Mouse (Mus musculus) limb, embryonic 11.5 days (tissue): ENCODE data around the gene Abcb5. TPM values are rescaled to one million over a fixed set of nuclear protein-coding genes. Genes with fewer than 3 reads are reported as not detected.
A peak's percentile ranks its signal among the peaks of the same experiment; 100 is the strongest.

Source experiments
- ATAC-seq: fragments of 200-750 bp; cut with Nextera tagmentation; 2 replicates; pipeline ENCODE4 v1.8.0; 2017; ENCODE audit warnings: low read depth; ENCODE audit not compliant: insufficient number of reproducible peaks, low FRiP score, low TSS enrichment
- DNase-seq: peaks from one replicate; pipeline ENCODE4 v3.0.0-alpha.2; 2015; ENCODE audit warnings: low spot score
- H3K27ac ChIP-seq: fragments of 300-500 bp; sonication (generic); replicated peaks from 2 replicates; pipeline ENCODE4 v1.5.1; 2014; ENCODE audit warnings: low read depth, mild to moderate bottlenecking, low read length
- H3K27me3 ChIP-seq: fragments of 300-500 bp; sonication (generic); 2 replicates; pipeline ENCODE4 v1.6.1; 2014; ENCODE audit warnings: mild to moderate bottlenecking, low read length, mixed read lengths; ENCODE audit not compliant: control insufficient read depth, insufficient read depth
- H3K36me3 ChIP-seq: fragments of 300-500 bp; sonication (generic); 2 replicates; pipeline ENCODE4 v1.6.1; 2014; ENCODE audit warnings: mild to moderate bottlenecking, low read length, moderate library complexity, mixed read lengths; ENCODE audit not compliant: control insufficient read depth, insufficient read depth
- H3K4me1 ChIP-seq: fragments of 300-500 bp; sonication (generic); 2 replicates; pipeline ENCODE4 v1.6.1; 2014; ENCODE audit warnings: low read length, mixed read lengths; ENCODE audit not compliant: control insufficient read depth, insufficient read depth
- H3K4me2 ChIP-seq: fragments of 300-500 bp; sonication (generic); 2 replicates; pipeline ENCODE4 v1.6.1; 2014; ENCODE audit warnings: low read depth, mild to moderate bottlenecking, moderate library complexity; ENCODE audit not compliant: severe bottlenecking
- H3K4me3 ChIP-seq: fragments of 300-500 bp; sonication (generic); 2 replicates; pipeline ENCODE4 v1.5.1; 2014; ENCODE audit warnings: low read depth, low read length
- H3K9ac ChIP-seq: fragments of 300-500 bp; sonication (generic); 2 replicates; pipeline ENCODE4 v1.6.1; 2014; ENCODE audit warnings: mild to moderate bottlenecking, low read length
- H3K9me3 ChIP-seq: fragments of 300-500 bp; sonication (generic); 2 replicates; pipeline ENCODE4 v1.6.1; 2016; ENCODE audit warnings: low read length; ENCODE audit not compliant: control insufficient read depth
- WGBS: fragments of 180-500 bp; shearing (Covaris S2); extraction: QIAGEN DNeasy Blood & Tissue Kit; methylation state at CpG from one replicate; pipeline ENCODE4 v1.1.7; 2014; 5-methylcytosine and 5-hydroxymethylcytosine counted together
- polyA plus RNA-seq: library from polyadenylated mRNA; unstranded; fragments of >200 nt; fragmentation: Nextera tagmentation; extraction: Ambion mirVana; gene quantifications from 2 replicates; pipeline ENCODE4 v1.2.1, GENCODE M21; 2014

Gene Abcb5
- polyA plus RNA-seq, 1 experiment from 2014 or later: not detected

GRCm38 (mm10) chr12:118850851-118851410 lies 115.3 kb downstream of the Abcb5 start:
- Histone ChIP-seq H3K27ac (no peak overlapping the region), H3K9ac (no peak overlapping the region), H3K9me3 (no peaks in the 10 kb centered on the region), H3K4me2 (no peak overlapping the region), H3K4me3 (no peak overlapping the region), H3K4me1 (peaks cover 8% of the 10 kb centered on the region; the same call in 1 of the 2 replicates), H3K36me3 (no peaks in the 10 kb centered on the region), H3K27me3 (peaks cover 56% of the 10 kb centered on the region)
- 17% methylated on average over 12 of the region's 12 CpGs for WGBS
- DNase-seq (no peak), ATAC-seq (no peak)

- WGBS: 2% methylated on average over 11 of the region's 11 CpGs
- DNase-seq (peak; percentile 69), ATAC-seq (no peak)
- no peak overlapping the region for H3K4me2 ChIP-seq
- H3K4me3 ChIP-seq: peak overlapping the region; percentile 10
- no peaks in the 10 kb centered on the region for H3K9me3 ChIP-seq
- no peaks in the 10 kb centered on the region for H3K36me3 ChIP-seq
- H3K4me1 ChIP-seq: peaks cover 8% of the 10 kb centered on the region; the same call in 1 of the 2 replicates
- H3K9ac ChIP-seq: no peak overlapping the region
- H3K27me3 ChIP-seq: peaks cover 60% of the 10 kb centered on the region
- no peak overlapping the region for H3K27ac ChIP-seq
These were observed 116.2 kb downstream of the Abcb5 start for GRCm38 (mm10) chr12:118849996-118850395.

GRCm38 (mm10) chr12:118849203-118849861 lies 116.9 kb downstream of the Abcb5 start:
- H3K9ac ChIP-seq: peak overlapping the region; percentile 34; the same call in 1 of the 2 replicates
- DNase-seq (peak; percentile 66), ATAC-seq (peak; percentile 24; the same call in 1 of the 2 replicates)
- peak overlapping the region; percentile 39; the same call in 1 of the 2 replicates for H3K4me2 ChIP-seq
- H3K4me3 ChIP-seq: peak overlapping the region; percentile 34
- peaks cover 6% of the 10 kb centered on the region; the same call in 1 of the 2 replicates for H3K4me1 ChIP-seq
- WGBS: under 1% methylated on average over 78 of the region's 78 CpGs
- H3K36me3 ChIP-seq: no peaks in the 10 kb centered on the region
- peaks cover 66% of the 10 kb centered on the region for H3K27me3 ChIP-seq
- no peak overlapping the region for H3K27ac ChIP-seq
- H3K9me3 ChIP-seq: no peaks in the 10 kb centered on the region

- Histone ChIP-seq H3K4me2 (peak overlapping the region; percentile 39), H3K9me3 (no peaks in the 10 kb centered on the region), H3K27ac (no peak overlapping the region), H3K4me1 (peaks cover 4% of the 10 kb centered on the region; the same call in 1 of the 2 replicates), H3K36me3 (no peaks in the 10 kb centered on the region), H3K9ac (peak overlapping the region; percentile 34; the same call in 1 of the 2 replicates), H3K4me3 (peak overlapping the region; percentile 34), H3K27me3 (peaks cover 69% of the 10 kb centered on the region)
- ATAC-seq (no peak), DNase-seq (peak; percentile 69)
- under 1% methylated on average over 78 of the region's 80 CpGs for WGBS
These were observed 117.6 kb downstream of the Abcb5 start for GRCm38 (mm10) chr12:118848496-118849202.

GRCm38 (mm10) chr12:118847861-118848495 lies 118.2 kb downstream of the Abcb5 start:
- WGBS: under 1% methylated on average over 23 of the region's 23 CpGs

GRCm38 (mm10) chr12:118847381-118847780 lies 118.8 kb downstream of the Abcb5 start:
- Histone ChIP-seq H3K4me3 (peak overlapping the region; percentile 45), H3K27me3 (peaks cover 75% of the 10 kb centered on the region), H3K9me3 (no peaks in the 10 kb centered on the region), H3K36me3 (no peaks in the 10 kb centered on the region), H3K27ac (no peak overlapping the region), H3K4me1 (peaks cover 4% of the 10 kb centered on the region; the same call in 1 of the 2 replicates), H3K9ac (no peak overlapping the region), H3K4me2 (peak overlapping the region; percentile 87)
- whole genome bisulfite sequencing: under 1% methylated on average over 17 of the region's 17 CpGs
- DNase-seq: peak; percentile 50
- no peak for ATAC-seq

More at GRCm38 (mm10) chr12:118847861-118848495, 118.2 kb downstream of the Abcb5 start:
- Histone ChIP-seq H3K36me3 (no peaks in the 10 kb centered on the region), H3K4me3 (peak overlapping the region; percentile 34), H3K27me3 (peaks cover 70% of the 10 kb centered on the region), H3K4me2 (peak overlapping the region; percentile 39), H3K9me3 (no peaks in the 10 kb centered on the region), H3K9ac (no peak overlapping the region), H3K27ac (no peak overlapping the region), H3K4me1 (peaks cover 4% of the 10 kb centered on the region; the same call in 1 of the 2 replicates)
- peak; percentile 62 for DNase-seq
- no peak for ATAC-seq

- H3K36me3 ChIP-seq: no peaks in the 10 kb centered on the region
- WGBS: under 1% methylated on average over 59 of the region's 59 CpGs
- peaks cover 4% of the 10 kb centered on the region; the same call in 1 of the 2 replicates for H3K4me1 ChIP-seq
- peak overlapping the region; percentile 87 for H3K4me2 ChIP-seq
- H3K9ac ChIP-seq: no peak overlapping the region
- 0 out of 2 replicates have a peak, but pooled peaks have one; percentile 37 for ATAC-seq
- peak; percentile 75 for DNase-seq
- H3K4me3 ChIP-seq: peak overlapping the region; percentile 45
- no peak overlapping the region for H3K27ac ChIP-seq
- H3K27me3 ChIP-seq: peaks cover 73% of the 10 kb centered on the region
- H3K9me3 ChIP-seq: no peaks in the 10 kb centered on the region
These were observed 119.4 kb downstream of the Abcb5 start for GRCm38 (mm10) chr12:118846649-118847321.
